Mouse (Mus musculus) left cerebral cortex, postnatal 10 days (tissue): Measurements from ENCODE around the gene Rpl38. TPM values are rescaled to one million over a fixed set of nuclear protein-coding genes. Genes with fewer than 3 reads are reported as not detected.
"Not testable (repeated sequence)": the region's sequence is repeated elsewhere in the genome, so short reads cannot be mapped to it uniquely, and the experiment has no call there.

Experiments used
- DNase-seq, 2 experiments: peaks; one replicate each; pipeline ENCODE4 v3.0.0; 2021 to 2022; ENCODE audit warnings: low spot score in 2 of 2, mixed read lengths in 1 of 2; ENCODE audit errors: extremely low spot score in 1 of 2
- intact Hi-C: fragments of 180-260 bp; cut with DNase I; formaldehyde crosslinking; loops from one replicate; pipeline ENCODE4 v1.15.1; 2025
- total RNA-seq, 2 experiments: library from RNA; stranded (reverse); gene quantifications; 2 replicates each; pipeline ENCODE4 v1.2.3; 2021

Rpl38 gene
- total RNA-seq, 2 experiments from 2014 or later, result 902 to 927 TPM

- intact Hi-C loops, result loop anchor here (5.0 kb wide), 2 partner anchors 113 to 238 kb away; no protein-coding TSS in a partner anchor
- not testable (repeated sequence) for DNase-seq
Measured at GRCm38 (mm10) chr11:114674796-114675195, 6.5 kb downstream of the Rpl38 start.

GRCm38 (mm10) chr11:114675341-114675825 lies 7.1 kb downstream of the Rpl38 start, which contains the start of gene Ttyh2:
Gene Ttyh2 (plus strand): TSS chr11:114675431.
- DNase-seq, result peak; percentile 37 to 92
- intact Hi-C loops, result loop anchor here (5.0 kb wide), 1 partner anchor 112 kb away; no protein-coding TSS in a partner anchor

- intact Hi-C loops, result loop anchor here (5.0 kb wide), 1 partner anchor 111 kb away; no protein-coding TSS in a partner anchor
- DNase-seq, result peak in 1 of 2 experiments; percentile 58
Measured at GRCm38 (mm10) chr11:114675826-114676401, 7.6 kb downstream of the Rpl38 start.

- peak in 1 of 2 experiments; percentile 36 for DNase-seq
- intact Hi-C loops, result loop anchor here (5.0 kb wide), 1 partner anchor 111 kb away; no protein-coding TSS in a partner anchor
Measured at GRCm38 (mm10) chr11:114676431-114676830, 8.1 kb downstream of the Rpl38 start.

GRCm38 (mm10) chr11:114676896-114677530 lies 8.7 kb downstream of the Rpl38 start:
- intact Hi-C loops, result loop anchor here (5.0 kb wide), 1 partner anchor 110 kb away; no protein-coding TSS in a partner anchor

GRCm38 (mm10) chr11:114679582-114679981 lies 11.3 kb downstream of the Rpl38 start:
- intact Hi-C loops, result loop anchor here (5.0 kb wide), 1 partner anchor 108 kb away; no protein-coding TSS in a partner anchor
- DNase-seq, result peak in 1 of 2 experiments; percentile 56

More at GRCm38 (mm10) chr11:114676896-114677530, 8.7 kb downstream of the Rpl38 start:
- DNase-seq, result peak in 1 of 2 experiments; percentile 64

- DNase-seq, result peak in 1 of 2 experiments; percentile 67
- intact Hi-C loops, result loop anchor here (5.0 kb wide), 1 partner anchor 42 kb away; no protein-coding TSS in a partner anchor
Measured at GRCm38 (mm10) chr11:114680291-114680690, 12.0 kb downstream of the Rpl38 start.

GRCm38 (mm10) chr11:114681054-114681453 lies 12.7 kb downstream of the Rpl38 start:
- intact Hi-C loops, result loop anchor here (5.0 kb wide), 1 partner anchor 41 kb away; no protein-coding TSS in a partner anchor
- DNase-seq, result no peak

GRCm38 (mm10) chr11:114682321-114682900 lies 14.1 kb downstream of the Rpl38 start:
- DNase-seq, result no peak
- intact Hi-C loops, result loop anchor here (5.0 kb wide), 1 partner anchor 40 kb away; no protein-coding TSS in a partner anchor

GRCm38 (mm10) chr11:114683029-114683721 lies 14.9 kb downstream of the Rpl38 start:
- DNase-seq, result no peak
- intact Hi-C loops, result loop anchor here (5.0 kb wide), 1 partner anchor 39 kb away; no protein-coding TSS in a partner anchor

GRCm38 (mm10) chr11:114683722-114684621 lies 15.6 kb downstream of the Rpl38 start:
- DNase-seq, result no peak
- intact Hi-C loops, result loop anchor here (5.0 kb wide), 1 partner anchor 38 kb away; no protein-coding TSS in a partner anchor

GRCm38 (mm10) chr11:114684627-114685373 lies 16.5 kb downstream of the Rpl38 start:
- DNase-seq, result peak in 1 of 2 experiments; percentile 39
- intact Hi-C loops, result loop anchor here (5.0 kb wide), 1 partner anchor 38 kb away; no protein-coding TSS in a partner anchor

GRCm38 (mm10) chr11:114685526-114686040 lies 17.3 kb downstream of the Rpl38 start:
- intact Hi-C loops, result no loop called here
- DNase-seq, result no peak

- no peak for DNase-seq
Measured at GRCm38 (mm10) chr11:114686221-114686959, 18.1 kb downstream of the Rpl38 start.

GRCm38 (mm10) chr11:114687574-114688188 lies 19.4 kb downstream of the Rpl38 start:
- intact Hi-C loops, result no loop called here

More at GRCm38 (mm10) chr11:114686221-114686959, 18.1 kb downstream of the Rpl38 start:
- intact Hi-C loops, result no loop called here

More at GRCm38 (mm10) chr11:114687574-114688188, 19.4 kb downstream of the Rpl38 start:
- DNase-seq, result no peak
